Mouse (Mus musculus) Patski (cell line): ENCODE data around the gene Cnep1r1. TPM values are rescaled to one million over a fixed set of nuclear protein-coding genes. Genes with fewer than 3 reads are reported as not detected.

Experiments used
- ATAC-seq: fragments of 100-300 bp; one replicate; pipeline ENCODE4 v1.8.0; 2021
- CTCF ChIA-PET: fragments of 350-600 bp; sonication (Branson Sonifier 250); formaldehyde crosslinking; loops from one replicate; lab custom pipeline; 2022; ENCODE audit warnings: inconsistent platforms; lab: Charles Lee
- POLR2A ChIA-PET: fragments of 350-600 bp; sonication (Branson Sonifier 250); formaldehyde crosslinking; loops from one replicate; lab custom pipeline; 2022; ENCODE audit warnings: antibody characterized with exemption, inconsistent platforms; lab: Charles Lee
- DNase-seq: peaks from one replicate; pipeline ENCODE4 v3.0.0-alpha.2; 2011; ENCODE audit warnings: low read depth, low spot score
- H3K27me3 ChIP-seq: fragments of 371-371 bp; one replicate; pipeline ENCODE4 v1.5.1; 2021
- CTCF ChIP-seq: fragments of 100-300 bp; IDR thresholded peaks from one replicate; pipeline ENCODE4 v1.5.1; 2021
- in situ Hi-C: fragments of 300-500 bp; cut with MboI; formaldehyde crosslinking; loops from 3 replicates; pipeline ENCODE4 v1.11.1; 2018; ENCODE audit warnings: low pct_unique_long_range_greater_than_20kb, mixed read lengths
- polyA plus RNA-seq: library from polyadenylated mRNA; unstranded; gene quantifications from one replicate; pipeline ENCODE4 v1.2.3, GENCODE M21; 2021

Cnep1r1 gene
- 47.1 TPM for polyA plus RNA-seq

GRCm38 (mm10) chr8:88118456-88119036 is at the start of gene Cnep1r1:
Cnep1r1 (plus strand) TSS chr8:88118769.
- no peaks in the 10 kb centered on the region for H3K27me3 ChIP-seq
- peak; percentile 95 for ATAC-seq
- CTCF ChIA-PET, result interaction anchor here (1.0 to 3.1 kb wide), 5 partner anchors 9 to 83 kb away, joined by 3 to 14 read pairs (median 6); no protein-coding TSS in a partner anchor
- peak; percentile 89 for TF ChIP-seq CTCF
- in situ Hi-C loops, result no loop called here
- POLR2A ChIA-PET, result no interaction called here
- peak; percentile 99 for DNase-seq

- in situ Hi-C loops, result no loop called here
- ChIA-PET POLR2A (no interaction called here), CTCF (no interaction called here)
- ATAC-seq (no peak), DNase-seq (no peak)
- H3K27me3 ChIP-seq, result peaks cover 31% of the 10 kb centered on the region
- TF ChIP-seq CTCF, result no peak
These were observed 36.4 kb upstream of the Cnep1r1 start for GRCm38 (mm10) chr8:88082183-88082582.

- ChIA-PET POLR2A (no interaction called here), CTCF (interaction anchor here (1.9 kb wide), 1 partner anchor 12 kb away, joined by 4 read pairs; no protein-coding TSS in a partner anchor)
- TF ChIP-seq CTCF, result no peak
- H3K27me3 ChIP-seq, result peaks cover 12% of the 10 kb centered on the region
- in situ Hi-C loops, result no loop called here
- ATAC-seq (no peak), DNase-seq (no peak)
These were observed 30.6 kb upstream of the Cnep1r1 start for GRCm38 (mm10) chr8:88088006-88088405.

- in situ Hi-C loops, result no loop called here
- CTCF ChIA-PET, result no interaction called here
These were observed 26.9 kb upstream of the Cnep1r1 start for GRCm38 (mm10) chr8:88091661-88092060.

GRCm38 (mm10) chr8:88093367-88093766 is 25.2 kb upstream of the Cnep1r1 start:
- ATAC-seq (no peak), DNase-seq (no peak)
- CTCF ChIA-PET, result no interaction called here
- TF ChIP-seq CTCF, result no peak
- POLR2A ChIA-PET, result no interaction called here
- in situ Hi-C loops, result no loop called here
- H3K27me3 ChIP-seq, result peaks cover 22% of the 10 kb centered on the region

More at GRCm38 (mm10) chr8:88091661-88092060, 26.9 kb upstream of the Cnep1r1 start:
- no peak for DNase-seq
- TF ChIP-seq CTCF, result no peak
- POLR2A ChIA-PET, result interaction anchor here (0.6 kb wide), 1 partner anchor 292 kb away, joined by 3 read pairs; no protein-coding TSS in a partner anchor
- H3K27me3 ChIP-seq, result peaks cover 21% of the 10 kb centered on the region
- ATAC-seq, result no peak

GRCm38 (mm10) chr8:88098856-88099255 is 19.7 kb upstream of the Cnep1r1 start:
- in situ Hi-C loops, result no loop called here
- H3K27me3 ChIP-seq, result peaks cover 22% of the 10 kb centered on the region
- ChIA-PET CTCF (interaction anchor here (1.1 to 1.8 kb wide), 3 partner anchors 10 to 37 kb away, joined by 4 to 13 read pairs (median 4); partner anchors contain the start of gene Cnep1r1), POLR2A (interaction anchor here (0.6 kb wide), 1 partner anchor 79 kb away, joined by 3 read pairs; no protein-coding TSS in a partner anchor)
- no peak for DNase-seq
- TF ChIP-seq CTCF, result no peak
- no peak for ATAC-seq

- peak; percentile 72 for TF ChIP-seq CTCF
- ChIA-PET POLR2A (no interaction called here), CTCF (interaction anchor here (1.0 to 1.8 kb wide), 4 partner anchors 11 to 37 kb away, joined by 4 to 13 read pairs (median 4); partner anchors contain the start of gene Cnep1r1)
- in situ Hi-C loops, result no loop called here
- peaks cover 17% of the 10 kb centered on the region for H3K27me3 ChIP-seq
- DNase-seq (no peak), ATAC-seq (peak; percentile 57)
These were observed 19.0 kb upstream of the Cnep1r1 start for GRCm38 (mm10) chr8:88099526-88099925.

GRCm38 (mm10) chr8:88109241-88109640 is 9.3 kb upstream of the Cnep1r1 start:
- CTCF ChIA-PET, result interaction anchor here (2.4 kb wide), 1 partner anchor 10 kb away, joined by 14 read pairs; the partner anchor contains the start of gene Cnep1r1
- TF ChIP-seq CTCF, result peak; percentile 24
- peaks cover 16% of the 10 kb centered on the region for H3K27me3 ChIP-seq
- DNase-seq (no peak), ATAC-seq (no peak)
- in situ Hi-C loops, result no loop called here
- POLR2A ChIA-PET, result no interaction called here

- in situ Hi-C loops, result no loop called here
- ATAC-seq, result peak; percentile 45
- ChIA-PET CTCF (interaction anchor here (1.0 to 3.1 kb wide), 6 partner anchors 9 to 82 kb away, joined by 3 to 14 read pairs (median 5); no protein-coding TSS in a partner anchor), POLR2A (no interaction called here)
- no peaks in the 10 kb centered on the region for H3K27me3 ChIP-seq
- DNase-seq, result no peak
- TF ChIP-seq CTCF, result no peak
These were observed 507 bp downstream of the Cnep1r1 start for GRCm38 (mm10) chr8:88119076-88119475.

GRCm38 (mm10) chr8:88124850-88125249 is 6.3 kb downstream of the Cnep1r1 start:
- CTCF ChIA-PET, result interaction anchor here (0.7 to 1.8 kb wide), 2 partner anchors 9 to 31 kb away, joined by 3 to 5 read pairs; no protein-coding TSS in a partner anchor
- no peak for TF ChIP-seq CTCF
- no peaks in the 10 kb centered on the region for H3K27me3 ChIP-seq
- ATAC-seq (no peak), DNase-seq (no peak)
- POLR2A ChIA-PET, result no interaction called here
- in situ Hi-C loops, result no loop called here

- no peak for DNase-seq
- TF ChIP-seq CTCF, result no peak
- CTCF ChIA-PET, result interaction anchor here (0.9 kb wide), 1 partner anchor 10 kb away, joined by 4 read pairs; no protein-coding TSS in a partner anchor
These were observed 10.8 kb downstream of the Cnep1r1 start for GRCm38 (mm10) chr8:88129397-88129796.

More at GRCm38 (mm10) chr8:88129397-88129796, 10.8 kb downstream of the Cnep1r1 start:
- H3K27me3 ChIP-seq, result no peaks in the 10 kb centered on the region
- POLR2A ChIA-PET, result interaction anchor here (0.8 kb wide), 1 partner anchor 216 kb away, joined by 3 read pairs; no protein-coding TSS in a partner anchor
- ATAC-seq, result no peak
- in situ Hi-C loops, result no loop called here
